Mouse (Mus musculus): ENCODE data around the gene Syn3. TPM values are rescaled to one million over a fixed set of nuclear protein-coding genes. Genes with fewer than 3 reads are reported as not detected.

The Syn3 gene
- polyA plus RNA-seq, 1 experiment from 2014 or later, result 7.9 TPM

GRCm38 (mm10) chr10:86376392-86377185, 122.1 kb downstream of the Syn3 start:
- Histone ChIP-seq H3K9ac (no peak overlapping the region), H3K36me3 (no peaks in the 10 kb centered on the region), H3K9me3 (replicated peaks) (no peaks in the 10 kb centered on the region), H3K27ac (peak overlapping the region; percentile 35; the same call in 1 of the 2 replicates), H3K4me3 (no peak overlapping the region), H3K27me3 (no peaks in the 10 kb centered on the region), H3K4me2 (replicated peaks) (peak overlapping the region; percentile 27; the same call in 1 of the 2 replicates), H3K4me1 (peaks cover 5% of the 10 kb centered on the region; the same call in 1 of the 2 replicates)
- peak; percentile 73 for ATAC-seq (ENCODE audit: low FRiP score)
- WGBS, result 69% methylated on average over 8 of the region's 8 CpGs

GRCm38 (mm10) chr10:86375903-86376302, 122.8 kb downstream of the Syn3 start:
- Histone ChIP-seq H3K9me3 (replicated peaks) (no peaks in the 10 kb centered on the region), H3K27me3 (no peaks in the 10 kb centered on the region), H3K36me3 (no peaks in the 10 kb centered on the region), H3K9ac (no peak overlapping the region), H3K4me1 (peaks cover 5% of the 10 kb centered on the region; the same call in 1 of the 2 replicates), H3K4me2 (replicated peaks) (no peak overlapping the region), H3K27ac (no peak overlapping the region), H3K4me3 (no peak overlapping the region)
- WGBS, result 66% methylated on average over 11 of the region's 11 CpGs
- ATAC-seq (ENCODE audit: low FRiP score), result peak; percentile 72; the same call in 1 of the 2 replicates

- 93% methylated on average over 2 of the region's 2 CpGs for WGBS
- Histone ChIP-seq H3K36me3 (no peaks in the 10 kb centered on the region), H3K4me3 (no peak overlapping the region), H3K9me3 (replicated peaks) (no peaks in the 10 kb centered on the region), H3K9ac (no peak overlapping the region), H3K27me3 (no peaks in the 10 kb centered on the region), H3K4me2 (replicated peaks) (no peak overlapping the region), H3K27ac (no peak overlapping the region), H3K4me1 (peaks cover 5% of the 10 kb centered on the region; the same call in 1 of the 2 replicates)
- ATAC-seq (ENCODE audit: low FRiP score), result no peak
These were observed 124.6 kb downstream of the Syn3 start for GRCm38 (mm10) chr10:86374061-86374460.

- Histone ChIP-seq H3K4me3 (no peak overlapping the region), H3K36me3 (no peaks in the 10 kb centered on the region), H3K9me3 (replicated peaks) (no peaks in the 10 kb centered on the region), H3K4me2 (replicated peaks) (no peak overlapping the region), H3K4me1 (peaks cover 4% of the 10 kb centered on the region; the same call in 1 of the 2 replicates), H3K27me3 (no peaks in the 10 kb centered on the region), H3K9ac (no peak overlapping the region), H3K27ac (no peak overlapping the region)
- no peak for ATAC-seq (ENCODE audit: low FRiP score)
These were observed 127.1 kb downstream of the Syn3 start for GRCm38 (mm10) chr10:86371561-86371960.

GRCm38 (mm10) chr10:86369346-86369745, 129.3 kb downstream of the Syn3 start:
- peaks cover 5% of the 10 kb centered on the region; the same call in 1 of the 2 replicates for H3K4me1 ChIP-seq
- no peak for ATAC-seq (ENCODE audit: low FRiP score)
- H3K36me3 ChIP-seq, result no peaks in the 10 kb centered on the region
- H3K4me3 ChIP-seq, result no peak overlapping the region
- no peak overlapping the region for H3K9ac ChIP-seq
- no peak overlapping the region for H3K4me2 ChIP-seq (replicated peaks)
- no peaks in the 10 kb centered on the region for H3K27me3 ChIP-seq
- no peak overlapping the region for H3K27ac ChIP-seq
- 75% methylated on average over 4 of the region's 4 CpGs for WGBS
- H3K9me3 ChIP-seq (replicated peaks), result no peaks in the 10 kb centered on the region

- 85% methylated on average over 12 of the region's 12 CpGs for WGBS
- H3K4me2 ChIP-seq (replicated peaks), result no peak overlapping the region
- H3K36me3 ChIP-seq, result no peaks in the 10 kb centered on the region
- H3K9ac ChIP-seq, result no peak overlapping the region
- H3K9me3 ChIP-seq (replicated peaks), result no peaks in the 10 kb centered on the region
- ATAC-seq (ENCODE audit: low FRiP score), result no peak
- no peak overlapping the region for H3K4me3 ChIP-seq
- no peaks in the 10 kb centered on the region for H3K27me3 ChIP-seq
- H3K27ac ChIP-seq, result no peak overlapping the region
- peaks cover 5% of the 10 kb centered on the region; the same call in 1 of the 2 replicates for H3K4me1 ChIP-seq
These were observed 129.9 kb downstream of the Syn3 start for GRCm38 (mm10) chr10:86368811-86369210.

GRCm38 (mm10) chr10:86367346-86367745, 131.3 kb downstream of the Syn3 start:
- no peaks in the 10 kb centered on the region for H3K36me3 ChIP-seq
- no peak overlapping the region for H3K4me2 ChIP-seq (replicated peaks)
- ATAC-seq (ENCODE audit: low FRiP score), result no peak
- H3K9ac ChIP-seq, result no peak overlapping the region
- WGBS, result 74% methylated on average over 4 of the region's 4 CpGs
- H3K4me1 ChIP-seq, result peaks cover 5% of the 10 kb centered on the region; the same call in 1 of the 2 replicates
- no peaks in the 10 kb centered on the region for H3K27me3 ChIP-seq
- H3K4me3 ChIP-seq, result no peak overlapping the region
- no peak overlapping the region for H3K27ac ChIP-seq
- no peaks in the 10 kb centered on the region for H3K9me3 ChIP-seq (replicated peaks)

- Histone ChIP-seq H3K9ac (no peak overlapping the region), H3K9me3 (replicated peaks) (no peaks in the 10 kb centered on the region), H3K4me2 (replicated peaks) (no peak overlapping the region), H3K4me3 (no peak overlapping the region), H3K27ac (no peak overlapping the region), H3K27me3 (no peaks in the 10 kb centered on the region), H3K4me1 (peaks cover 5% of the 10 kb centered on the region; the same call in 1 of the 2 replicates), H3K36me3 (no peaks in the 10 kb centered on the region)
- 56% methylated on average over 5 of the region's 5 CpGs for WGBS
- ATAC-seq (ENCODE audit: low FRiP score), result peak; percentile 74
These were observed 133.0 kb downstream of the Syn3 start for GRCm38 (mm10) chr10:86365632-86366092.

GRCm38 (mm10) chr10:86363669-86364309, 134.9 kb downstream of the Syn3 start:
- Histone ChIP-seq H3K4me3 (no peak overlapping the region), H3K9ac (no peak overlapping the region), H3K4me1 (peaks cover 5% of the 10 kb centered on the region; the same call in 1 of the 2 replicates), H3K9me3 (replicated peaks) (no peaks in the 10 kb centered on the region), H3K27ac (no peak overlapping the region), H3K27me3 (no peaks in the 10 kb centered on the region), H3K4me2 (replicated peaks) (no peak overlapping the region), H3K36me3 (no peaks in the 10 kb centered on the region)
- 84% methylated on average over 8 of the region's 8 CpGs for WGBS
- no peak for ATAC-seq (ENCODE audit: low FRiP score)

GRCm38 (mm10) chr10:86359699-86360098, 139.0 kb downstream of the Syn3 start:
- 74% methylated on average over 4 of the region's 4 CpGs for WGBS
- Histone ChIP-seq H3K4me1 (no peaks in the 10 kb centered on the region), H3K36me3 (no peaks in the 10 kb centered on the region), H3K4me2 (replicated peaks) (no peak overlapping the region), H3K4me3 (no peak overlapping the region), H3K9me3 (replicated peaks) (no peaks in the 10 kb centered on the region), H3K27me3 (no peaks in the 10 kb centered on the region), H3K27ac (no peak overlapping the region), H3K9ac (no peak overlapping the region)
- ATAC-seq (ENCODE audit: low FRiP score), result no peak

- WGBS, result 65% methylated on average over 2 of the region's 2 CpGs
- Histone ChIP-seq H3K27ac (no peak overlapping the region), H3K27me3 (no peaks in the 10 kb centered on the region), H3K9ac (no peak overlapping the region), H3K4me3 (no peak overlapping the region), H3K4me1 (no peaks in the 10 kb centered on the region), H3K36me3 (no peaks in the 10 kb centered on the region), H3K4me2 (replicated peaks) (no peak overlapping the region), H3K9me3 (replicated peaks) (no peaks in the 10 kb centered on the region)
- ATAC-seq (ENCODE audit: low FRiP score), result no peak
These were observed 139.5 kb downstream of the Syn3 start for GRCm38 (mm10) chr10:86359208-86359607.

- H3K9ac ChIP-seq, result no peak overlapping the region
- H3K27me3 ChIP-seq, result no peaks in the 10 kb centered on the region
- no peak overlapping the region for H3K4me3 ChIP-seq
- H3K9me3 ChIP-seq (replicated peaks), result no peaks in the 10 kb centered on the region
- no peak overlapping the region for H3K27ac ChIP-seq
- H3K4me2 ChIP-seq (replicated peaks), result no peak overlapping the region
- H3K4me1 ChIP-seq, result no peaks in the 10 kb centered on the region
- 83% methylated on average over 7 of the region's 7 CpGs for WGBS
- ATAC-seq (ENCODE audit: low FRiP score), result no peak
- H3K36me3 ChIP-seq, result no peaks in the 10 kb centered on the region
These were observed 140.3 kb downstream of the Syn3 start for GRCm38 (mm10) chr10:86358307-86358975.

Measured in hindbrain, embryonic 12.5 days (tissue).